Mouse (Mus musculus): ENCODE measurements at regions not wholly inside any gene's neighbourhood (a gene's known extent, or its start where the extent isn't known, plus 50 kb on each side); places are given as distances from the start of the nearest gene placed in this dataset.

DNA sequence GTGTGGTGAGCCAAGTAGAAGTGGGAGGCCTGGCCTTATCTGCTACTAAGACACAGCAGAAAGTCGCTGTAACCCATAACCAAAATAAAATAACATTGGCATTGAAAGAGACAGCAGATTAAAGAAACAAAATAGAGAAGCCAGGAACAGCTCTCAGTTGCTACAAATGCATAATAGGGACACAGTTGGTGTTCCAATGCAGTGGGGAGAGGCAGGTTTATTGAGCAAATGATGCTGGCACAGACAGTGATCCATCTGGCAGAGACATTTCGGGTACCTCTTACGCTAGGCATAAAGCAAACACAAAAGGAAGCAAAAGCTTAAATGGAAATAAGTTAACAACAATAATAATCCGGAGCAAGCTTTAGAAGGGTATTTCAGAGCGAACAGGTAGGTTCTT, 83.6 kb upstream of the Foxq1 start:
- no peaks in the 10 kb centered on the region for H3K27me3 ChIP-seq (ENCODE audit: control insufficient read depth in 1 of 2, insufficient read depth in 2 of 2, low read length in 2 of 2)
- no peak overlapping the region for H3K4me3 ChIP-seq (ENCODE audit: control insufficient read depth in 1 of 2, insufficient read depth in 1 of 2, low read depth in 2 of 2, low read length in 2 of 2)
- H3K4me1 ChIP-seq (ENCODE audit: control insufficient read depth in 1 of 2, insufficient read depth in 2 of 2, low read length in 2 of 2): no peaks in the 10 kb centered on the region
- DNase-seq (ENCODE audit: low read depth, low spot score): no peak
- no peaks in the 10 kb centered on the region for H3K79me2 ChIP-seq (ENCODE audit: control insufficient read depth, insufficient read depth, low read length, poor library complexity)
- no peak overlapping the region for H3K27ac ChIP-seq (ENCODE audit: control insufficient read depth, low read depth, low read length)
- no peaks in the 10 kb centered on the region for H3K9me3 ChIP-seq (replicated peaks; ENCODE audit: insufficient read depth, low read length)
- no peaks in the 10 kb centered on the region for H3K36me3 ChIP-seq (ENCODE audit: control insufficient read depth in 1 of 2, insufficient read depth in 2 of 2, low read length in 2 of 2)
- no peak for TF ChIP-seq USF2 (IDR thresholded peaks at IDR 0.05; ENCODE audit: borderline replicate concordance in 1 of 2, insufficient read depth in 1 of 2, low read depth in 1 of 2, low read length in 2 of 2)
- TF ChIP-seq BHLHE40 (IDR thresholded peaks at IDR 0.05; ENCODE audit: borderline replicate concordance, low read depth, low read length): no peak
- TF ChIP-seq POLR2AphosphoS5 (IDR thresholded peaks at IDR 0.05; ENCODE audit: borderline replicate concordance, low read depth, low read length): no peak
- no peak for TF ChIP-seq TAL1 (IDR thresholded peaks at IDR 0.05; ENCODE audit: low read length)
- no peak for TF ChIP-seq CTCF (IDR thresholded peaks at IDR 0.05 in 2 of 3, conservative IDR thresholded peaks at IDR 0.05 in 1 of 3; ENCODE audit: control insufficient read depth in 1 of 3, insufficient read depth in 1 of 3, low read depth in 2 of 3, low read length in 3 of 3, poor library complexity in 1 of 3, severe bottlenecking in 1 of 3)
- no peak for TF ChIP-seq ELF1 (IDR thresholded peaks at IDR 0.05; ENCODE audit: low read depth, low read length)
- TF ChIP-seq POLR2A (IDR thresholded peaks at IDR 0.05; ENCODE audit: control insufficient read depth in 1 of 2, insufficient read depth in 1 of 2, low read depth in 1 of 2, low read length in 2 of 2, poor library complexity in 1 of 2): no peak
- no peak for TF ChIP-seq USF1 (IDR thresholded peaks at IDR 0.05; ENCODE audit: low read depth, low read length)
- no peak for TF ChIP-seq TBP (IDR thresholded peaks at IDR 0.05; ENCODE audit: low read depth, low read length)
- TF ChIP-seq UBTF (IDR thresholded peaks at IDR 0.05; ENCODE audit: borderline replicate concordance, insufficient read depth, low read depth, low read length): no peak
- TF ChIP-seq MEF2A (IDR thresholded peaks at IDR 0.05; ENCODE audit: extremely low read depth, insufficient replicate concordance, low read depth, low read length, poor library complexity, severe bottlenecking): no peak
- no peak overlapping the region for H3K9ac ChIP-seq (ENCODE audit: control insufficient read depth, low read depth, low read length, poor library complexity, severe bottlenecking)

DNA sequence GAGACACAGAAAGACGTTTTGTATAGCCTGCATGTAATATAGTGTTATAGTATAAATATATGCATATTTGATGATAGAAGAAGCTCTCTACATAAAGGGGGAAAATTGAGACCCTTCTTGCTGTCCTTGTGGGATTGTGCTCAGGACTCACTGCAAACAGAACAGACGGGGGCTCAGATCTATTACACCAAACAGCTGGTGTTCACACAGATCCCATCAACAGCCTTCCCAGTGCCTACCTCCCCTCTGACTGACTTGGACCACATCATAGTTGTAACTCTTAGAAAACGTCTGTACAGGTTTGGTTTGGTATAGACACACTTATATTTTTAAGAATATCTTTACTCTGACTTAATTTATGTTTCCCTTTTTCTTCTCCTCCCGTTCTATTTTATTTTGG, 83.1 kb upstream of the Foxq1 start:
- Histone ChIP-seq H3K4me3 (ENCODE audit: control insufficient read depth in 1 of 2, insufficient read depth in 1 of 2, low read depth in 2 of 2, low read length in 2 of 2) (no peak overlapping the region), H3K79me2 (ENCODE audit: control insufficient read depth, insufficient read depth, low read length, poor library complexity) (no peaks in the 10 kb centered on the region), H3K27me3 (ENCODE audit: control insufficient read depth in 1 of 2, insufficient read depth in 2 of 2, low read length in 2 of 2) (no peaks in the 10 kb centered on the region), H3K9ac (ENCODE audit: control insufficient read depth, low read depth, low read length, poor library complexity, severe bottlenecking) (no peak overlapping the region), H3K36me3 (ENCODE audit: control insufficient read depth in 1 of 2, insufficient read depth in 2 of 2, low read length in 2 of 2) (no peaks in the 10 kb centered on the region), H3K4me1 (ENCODE audit: control insufficient read depth in 1 of 2, insufficient read depth in 2 of 2, low read length in 2 of 2) (no peaks in the 10 kb centered on the region), H3K27ac (ENCODE audit: control insufficient read depth, low read depth, low read length) (no peak overlapping the region), H3K9me3 (replicated peaks; ENCODE audit: insufficient read depth, low read length) (no peaks in the 10 kb centered on the region)
- no peak for TF ChIP-seq SIN3A (IDR thresholded peaks at IDR 0.05; ENCODE audit: low read length)
- no peak for DNase-seq (ENCODE audit: low read depth, low spot score)

- H3K27ac ChIP-seq (ENCODE audit: control insufficient read depth, low read depth, low read length): no peak overlapping the region
- H3K9me3 ChIP-seq (replicated peaks; ENCODE audit: insufficient read depth, low read length): no peaks in the 10 kb centered on the region
- no peaks in the 10 kb centered on the region for H3K79me2 ChIP-seq (ENCODE audit: control insufficient read depth, insufficient read depth, low read length, poor library complexity)
- H3K4me1 ChIP-seq (ENCODE audit: control insufficient read depth in 1 of 2, insufficient read depth in 2 of 2, low read length in 2 of 2): no peaks in the 10 kb centered on the region
- TF ChIP-seq TAL1 (IDR thresholded peaks at IDR 0.05; ENCODE audit: low read length) (no peak), GATA1 (IDR thresholded peaks at IDR 0.05; ENCODE audit: low read depth, low read length) (no peak), BHLHE40 (IDR thresholded peaks at IDR 0.05; ENCODE audit: borderline replicate concordance, low read depth, low read length) (no peak), NELFE (IDR thresholded peaks at IDR 0.05; ENCODE audit: low read depth, low read length) (no peak), POLR2A (IDR thresholded peaks at IDR 0.05; ENCODE audit: control insufficient read depth in 1 of 2, insufficient read depth in 1 of 2, low read depth in 1 of 2, low read length in 2 of 2, poor library complexity in 1 of 2) (no peak), RAD21 (IDR thresholded peaks at IDR 0.05; ENCODE audit: low read depth, low read length) (no peak), ZMIZ1 (IDR thresholded peaks at IDR 0.05; ENCODE audit: low read depth, low read length) (no peak), GABPA (IDR thresholded peaks at IDR 0.05; ENCODE audit: low read depth, low read length) (no peak), ZC3H11A (IDR thresholded peaks at IDR 0.05; ENCODE audit: low read depth, low read length) (no peak), MAZ (IDR thresholded peaks at IDR 0.05; ENCODE audit: low read depth, low read length) (no peak), EP300 (IDR thresholded peaks at IDR 0.05; ENCODE audit: low read depth in 1 of 2, low read length in 2 of 2) (no peak), KAT2A (conservative IDR thresholded peaks at IDR 0.05; ENCODE audit: low read depth, low read length) (no peak), MXI1 (IDR thresholded peaks at IDR 0.05; ENCODE audit: low read depth, low read length) (no peak), MEF2A (IDR thresholded peaks at IDR 0.05; ENCODE audit: extremely low read depth, insufficient replicate concordance, low read depth, low read length, poor library complexity, severe bottlenecking) (no peak), TCF12 (IDR thresholded peaks at IDR 0.05; ENCODE audit: low read depth, low read length) (no peak), USF2 (IDR thresholded peaks at IDR 0.05; ENCODE audit: borderline replicate concordance in 1 of 2, insufficient read depth in 1 of 2, low read depth in 1 of 2, low read length in 2 of 2) (no peak), MAX (IDR thresholded peaks at IDR 0.05; ENCODE audit: low read length) (no peak)
- DNase-seq (ENCODE audit: low read depth, low spot score): no peak
- no peaks in the 10 kb centered on the region for H3K27me3 ChIP-seq (ENCODE audit: control insufficient read depth in 1 of 2, insufficient read depth in 2 of 2, low read length in 2 of 2)
- H3K9ac ChIP-seq (ENCODE audit: control insufficient read depth, low read depth, low read length, poor library complexity, severe bottlenecking): no peak overlapping the region
- no peaks in the 10 kb centered on the region for H3K36me3 ChIP-seq (ENCODE audit: control insufficient read depth in 1 of 2, insufficient read depth in 2 of 2, low read length in 2 of 2)
- H3K4me3 ChIP-seq (ENCODE audit: control insufficient read depth in 1 of 2, insufficient read depth in 1 of 2, low read depth in 2 of 2, low read length in 2 of 2): no peak overlapping the region
Observed at GRCm38 (mm10) chr13:31473275-31473674, 82.7 kb upstream of the Foxq1 start.
